Mouse (Mus musculus) stomach, embryonic 16.5 days (tissue): ENCODE results near the gene Rpgrip1. TPM values are rescaled to one million over a fixed set of nuclear protein-coding genes. Genes with fewer than 3 reads are reported as not detected.

Source experiments
- ATAC-seq: fragments of 200-750 bp; cut with Nextera tagmentation; 2 replicates; pipeline ENCODE4 v1.8.0; 2017; ENCODE audit warnings: moderate number of reproducible peaks, moderate TSS enrichment; ENCODE audit not compliant: insufficient read depth, low FRiP score
- H3K27ac ChIP-seq: fragments of 300-500 bp; sonication (generic); 2 replicates; pipeline ENCODE4 v1.5.1; 2014; ENCODE audit warnings: low read length
- H3K27me3 ChIP-seq: fragments of 300-500 bp; sonication (generic); 2 replicates; pipeline ENCODE4 v1.6.1; 2014; ENCODE audit warnings: low read length, control low read depth, mixed read lengths; ENCODE audit not compliant: control insufficient read depth, insufficient read depth
- H3K36me3 ChIP-seq: fragments of 300-500 bp; sonication (generic); 2 replicates; pipeline ENCODE4 v1.6.1; 2014; ENCODE audit warnings: low read length; ENCODE audit not compliant: control insufficient read depth, insufficient read depth
- H3K4me1 ChIP-seq: fragments of 300-500 bp; sonication (generic); 2 replicates; pipeline ENCODE4 v1.6.1; 2014; ENCODE audit warnings: low read length, control low read depth, mixed read lengths; ENCODE audit not compliant: control insufficient read depth, insufficient read depth
- H3K4me2 ChIP-seq: fragments of 300-500 bp; sonication (generic); 2 replicates; pipeline ENCODE4 v1.6.1; 2014; ENCODE audit warnings: low read depth, low read length, mixed read lengths
- H3K4me3 ChIP-seq: fragments of 300-500 bp; sonication (generic); replicated peaks from 2 replicates; pipeline ENCODE4 v1.5.1; 2014; ENCODE audit warnings: mild to moderate bottlenecking, low read length
- H3K9ac ChIP-seq: fragments of 300-500 bp; sonication (generic); 2 replicates; pipeline ENCODE4 v1.6.1; 2014; ENCODE audit warnings: low read length
- H3K9me3 ChIP-seq: fragments of 300-500 bp; sonication (generic); replicated peaks from 2 replicates; pipeline ENCODE4 v1.6.1; 2016; ENCODE audit warnings: low read length, control low read depth; ENCODE audit not compliant: control insufficient read depth
- WGBS: fragments of 180-500 bp; shearing (Covaris S2); extraction: QIAGEN DNeasy Blood & Tissue Kit; methylation state at CpG from one replicate; pipeline ENCODE4 v1.1.7; 2014; 5-methylcytosine and 5-hydroxymethylcytosine counted together
- polyA plus RNA-seq: library from polyadenylated mRNA; unstranded; fragments of >200 nt; fragmentation: Nextera tagmentation; extraction: Ambion mirVana; gene quantifications from 2 replicates; pipeline ENCODE4 v1.2.1, GENCODE M21; 2015

Gene Rpgrip1
- polyA plus RNA-seq, 1 experiment from 2014 or later: 51.5 TPM

GRCm38 (mm10) chr14:52199412-52199811 is 88.9 kb downstream of the Rpgrip1 start:
- no peaks in the 10 kb centered on the region for H3K9me3 ChIP-seq
- no peaks in the 10 kb centered on the region for H3K27me3 ChIP-seq
- no peak overlapping the region for H3K27ac ChIP-seq
- no peak overlapping the region for H3K9ac ChIP-seq
- peaks cover 13% of the 10 kb centered on the region for H3K4me1 ChIP-seq
- H3K36me3 ChIP-seq: peaks cover 27% of the 10 kb centered on the region
- H3K4me2 ChIP-seq: no peak overlapping the region
- WGBS: 89% methylated on average over 4 of the region's 4 CpGs
- no peak overlapping the region for H3K4me3 ChIP-seq
- no peak for ATAC-seq

Other genes starting within 250 kb of the Rpgrip1 start
- 49.7 and 57.7 TPM in 2 replicates for gene Mettl17, start 225.9 kb upstream of the Rpgrip1 start, polyA plus RNA-seq
- 0.89 and 0.98 TPM in 2 replicates for gene Slc39a2, start 217.8 kb upstream of the Rpgrip1 start, polyA plus RNA-seq
- 125 and 143 TPM in 2 replicates for gene Ndrg2, start 196.5 kb upstream of the Rpgrip1 start, polyA plus RNA-seq
- not detected in 2 replicates for gene Tppp2, start 192.3 kb upstream of the Rpgrip1 start, polyA plus RNA-seq
- not detected in 2 replicates for gene Rnase13, start 187.9 kb upstream of the Rpgrip1 start, polyA plus RNA-seq
- gene Arhgef40, start 126.0 kb upstream of the Rpgrip1 start, polyA plus RNA-seq: 81.9 and 92.6 TPM in 2 replicates
- 8.0 and 12.8 TPM in 2 replicates for gene Tmem253, start 95.0 kb upstream of the Rpgrip1 start, polyA plus RNA-seq
- 23.1 and 24.4 TPM in 2 replicates for gene Zfp219, start 90.0 kb upstream of the Rpgrip1 start, polyA plus RNA-seq
- not detected in 2 replicates for gene Olfr221, start 68.2 kb upstream of the Rpgrip1 start, polyA plus RNA-seq
- gene Hnrnpc, start 6.7 kb upstream of the Rpgrip1 start, polyA plus RNA-seq: 504 and 528 TPM in 2 replicates
- 39.8 and 40.7 TPM in 2 replicates for gene Supt16, start 86.7 kb downstream of the Rpgrip1 start, polyA plus RNA-seq
- gene Chd8, start 147.1 kb downstream of the Rpgrip1 start, polyA plus RNA-seq: 27.9 and 31.8 TPM in 2 replicates
- 36.2 and 39.7 TPM in 2 replicates for gene Tox4, start 168.4 kb downstream of the Rpgrip1 start, polyA plus RNA-seq
- 15.8 and 19.6 TPM in 2 replicates for gene Rab2b, start 168.8 kb downstream of the Rpgrip1 start, polyA plus RNA-seq
- gene Mettl3, start 194.4 kb downstream of the Rpgrip1 start, polyA plus RNA-seq: 38.8 and 41.8 TPM in 2 replicates
- 8.8 and 9.3 TPM in 2 replicates for gene Sall2, start 218.1 kb downstream of the Rpgrip1 start, polyA plus RNA-seq
- not detected in 2 replicates for gene Olfr1513, start 245.7 kb downstream of the Rpgrip1 start, polyA plus RNA-seq